9 mouse cellular contexts compared by ENCODE assay signal in the genomic region with DNA sequence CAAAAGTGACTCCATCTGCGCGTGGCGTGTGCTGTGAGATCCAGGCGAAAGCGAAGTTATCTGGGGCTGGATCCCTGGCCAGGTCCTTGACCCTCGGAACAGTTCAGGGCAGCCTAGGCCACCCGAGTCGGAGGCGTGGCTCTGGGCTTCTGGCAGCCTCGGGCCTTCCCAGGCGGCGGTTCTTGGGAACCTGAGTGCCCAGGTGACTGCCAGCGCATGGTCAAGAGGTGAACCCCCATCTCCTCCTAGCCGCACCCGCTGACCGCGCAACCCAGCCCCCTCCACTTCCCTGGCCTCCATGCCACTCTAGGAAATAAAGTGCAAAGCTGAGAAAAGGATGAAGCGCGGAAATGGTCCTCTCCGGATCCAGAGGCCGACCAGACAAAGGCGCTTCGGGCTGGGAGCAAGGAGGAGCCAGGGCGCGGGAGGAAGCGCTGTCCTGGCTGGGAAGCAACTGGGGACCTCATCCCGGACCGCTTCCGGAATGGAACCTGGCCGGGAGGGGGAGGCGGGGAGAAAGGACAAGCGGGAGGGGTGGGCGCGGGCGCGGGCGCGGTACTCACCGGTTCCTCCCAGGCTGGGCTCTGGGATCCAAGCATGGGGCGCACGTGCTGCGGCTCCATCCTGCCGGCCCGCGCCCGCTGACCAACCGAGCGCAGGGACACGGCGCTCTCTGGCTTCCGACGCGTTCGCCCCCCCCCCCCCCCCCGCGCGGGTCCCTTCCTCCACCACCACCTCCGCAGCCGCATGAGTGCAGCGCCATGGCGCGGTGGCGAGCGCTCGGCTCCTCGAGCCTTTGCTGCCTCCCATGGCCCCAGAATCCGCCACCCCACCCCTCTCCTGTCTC. TPM values are rescaled to one million over a fixed set of nuclear protein-coding genes. Genes with fewer than 3 reads are reported as not detected.
DNase-seq lines count a peak whose midpoint lies in the region; ATAC-seq and TF ChIP-seq lines count a peak whose summit lies in the region.
"Not testable (repeated sequence)": the region's sequence is repeated elsewhere in the genome, so short reads cannot be mapped to it uniquely, and the experiment has no call there.
"Had no signal": no experiment of that assay in that cellular context is flagged by ENCODE, and none has a peak within 500 bp of the region (broad histone marks: within the 10 kb centered on the region; RNA-seq: fewer than 3 reads in every experiment).

No protein-coding gene starts in this region.

- not testable (repeated sequence) for TF ChIP-seq EP300 in ES-Bruce4 (IDR thresholded peaks at IDR 0.05; ENCODE audit: insufficient read depth, low read depth, low read length)

- not testable (repeated sequence) for H3K36me3 ChIP-seq in ES-Bruce4 (ENCODE audit: control insufficient read depth, insufficient read depth, low read length, poor library complexity, severe bottlenecking); hindbrain, embryonic 10.5 days; lung, embryonic 15.5 days; neural tube, embryonic 14.5 days (ENCODE audit: control insufficient read depth, insufficient read depth, low read length)

- not testable (repeated sequence) for H3K9me3 ChIP-seq in ES-Bruce4 (replicated peaks; ENCODE audit: control insufficient read depth, insufficient read depth, low read length, poor library complexity, severe bottlenecking); hindbrain, embryonic 10.5 days; lung, embryonic 15.5 days; neural tube, embryonic 14.5 days (ENCODE audit: control insufficient read depth, low read length)

- H3K27ac ChIP-seq in ES-Bruce4 (ENCODE audit: insufficient read depth, low read length); layer of hippocampus, adult 2 months; neural tube, embryonic 14.5 days (ENCODE audit: low read depth, low read length): not testable (repeated sequence)
- peak overlapping the region; percentile 82 for H3K27ac ChIP-seq in hindbrain, embryonic 10.5 days
- H3K27ac ChIP-seq in lung, embryonic 15.5 days, result 0 out of 2 replicates have a peak overlapping the region, but pooled peaks have one; percentile 19

- TF ChIP-seq CTCF in ES-Bruce4 (IDR thresholded peaks at IDR 0.05; ENCODE audit: low read depth, low read length); layer of hippocampus, adult 2 months (conservative IDR thresholded peaks at IDR 0.05): not testable (repeated sequence)

- not testable (repeated sequence) for H3K27me3 ChIP-seq in ES-Bruce4 (ENCODE audit: control insufficient read depth, insufficient read depth, low read length, poor library complexity, severe bottlenecking); hindbrain, embryonic 10.5 days (ENCODE audit: insufficient read depth, poor library complexity, severe bottlenecking); lung, embryonic 15.5 days; neural tube, embryonic 14.5 days (ENCODE audit: control insufficient read depth, insufficient read depth, low read length)

- under 1% methylated on average over 41 of the region's 67 CpGs for WGBS in hindbrain, embryonic 10.5 days
- 0% methylated on average over 21 of the region's 67 CpGs for WGBS in lung, embryonic 15.5 days
- 0% methylated on average over 16 of the region's 67 CpGs for WGBS in neural tube, embryonic 14.5 days

- TF ChIP-seq POLR2A in ES-Bruce4 (IDR thresholded peaks at IDR 0.05; ENCODE audit: insufficient read depth, low read length), result not testable (repeated sequence)

- peak overlapping the region; percentile 71 for H3K4me3 ChIP-seq in ES-Bruce4 (ENCODE audit: low read depth, low read length)
- peak overlapping the region; percentile 53 for H3K4me3 ChIP-seq in hindbrain, embryonic 10.5 days
- peak overlapping the region; percentile 38 for H3K4me3 ChIP-seq in layer of hippocampus, adult 2 months
- peak overlapping the region; percentile 42 for H3K4me3 ChIP-seq in lung, embryonic 15.5 days
- H3K4me3 ChIP-seq in neural tube, embryonic 14.5 days (ENCODE audit: low read depth, low read length), result peak overlapping the region; percentile 36

- not testable (repeated sequence) for ATAC-seq in lung, embryonic 15.5 days (ENCODE audit: borderline replicate concordance, extremely low read depth, low FRiP score, low TSS enrichment); neural tube, embryonic 14.5 days (ENCODE audit: low read depth)

- H3K9ac ChIP-seq in ES-Bruce4 (ENCODE audit: low read depth, poor library complexity, severe bottlenecking); lung, embryonic 15.5 days: not testable (repeated sequence)
- H3K9ac ChIP-seq in neural tube, embryonic 14.5 days (replicated peaks; ENCODE audit: low read depth, low read length), result peak overlapping the region; percentile 39; the same call in 1 of the 2 replicates

- H3K4me2 ChIP-seq in lung, embryonic 15.5 days, result peak overlapping the region; percentile 57
- peak overlapping the region; percentile 30; the same call in 1 of the 2 replicates for H3K4me2 ChIP-seq in neural tube, embryonic 14.5 days (ENCODE audit: low read depth, low read length)

- H3K4me1 ChIP-seq in ES-Bruce4 (ENCODE audit: control insufficient read depth, insufficient read depth, low read length); hindbrain, embryonic 10.5 days (replicated peaks); lung, embryonic 15.5 days; neural tube, embryonic 14.5 days (ENCODE audit: control insufficient read depth, insufficient read depth, low read length): not testable (repeated sequence)

- peak; percentile 3 for DNase-seq in embryo, embryonic 10 days (ENCODE audit: low spot score)
- peak; percentile 0 for DNase-seq in gastrocnemius, adult 18-20 months (ENCODE audit: low spot score)
- peak; percentile 11 for DNase-seq in hindbrain, embryonic 10.5 days (ENCODE audit: low spot score)
- DNase-seq in layer of hippocampus, adult 2 months (ENCODE audit: low spot score in 2 of 2), result not testable (repeated sequence)
- DNase-seq in thymus, postnatal 0 days (ENCODE audit: low spot score), result peak; percentile 2

RNA-seq across cellular contexts. Expression of gene Gm3636, which starts 14.5 kb away (rescaled TPM):
- polyA plus RNA-seq in ES-Bruce4 (2011; ENCODE audit: insufficient read depth, insufficient read length, low read depth, missing spikeins), result 4.4 and 4.9 TPM in 2 replicates
- total RNA-seq in gastrocnemius, adult 18-20 months (2021), result 1 to 10 TPM in 1 of 2 experiments, under 1 TPM in 1; 0.82 to 1.0 TPM
- polyA plus RNA-seq in hindbrain, embryonic 10.5 days (2016; fragmentation: Nextera tagmentation; extraction: Ambion mirVana), result 5.5 and 6.1 TPM in 2 replicates
- 1 to 10 TPM; 3.6 to 3.7 TPM for total RNA-seq in layer of hippocampus, adult 2 months (2021)
- 2.9 and 3.0 TPM in 2 replicates for polyA plus RNA-seq in lung, embryonic 15.5 days (2015; fragmentation: Nextera tagmentation; extraction: Ambion mirVana)
- 17.7 and 19.6 TPM in 2 replicates for polyA plus RNA-seq in neural tube, embryonic 14.5 days (2014; fragmentation: Nextera tagmentation; extraction: Ambion mirVana)
- polyA plus RNA-seq in thymus, postnatal 0 days (2015; fragmentation: Nextera tagmentation; extraction: Ambion mirVana), result 1.4 TPM in 2 replicates

RNA-seq across cellular contexts. Expression of gene Gm8362, which starts 17.6 kb away (rescaled TPM):
- not detected in 2 replicates for polyA plus RNA-seq in ES-Bruce4 (2011; ENCODE audit: insufficient read depth, insufficient read length, low read depth, missing spikeins)
- total RNA-seq in gastrocnemius, adult 18-20 months (2021), result not detected
- polyA plus RNA-seq in hindbrain, embryonic 10.5 days (2016; fragmentation: Nextera tagmentation; extraction: Ambion mirVana), result not detected in 2 replicates
- total RNA-seq in layer of hippocampus, adult 2 months (2021), result not detected
- polyA plus RNA-seq in lung, embryonic 15.5 days (2015; fragmentation: Nextera tagmentation; extraction: Ambion mirVana), result not detected in 2 replicates
- polyA plus RNA-seq in neural tube, embryonic 14.5 days (2014; fragmentation: Nextera tagmentation; extraction: Ambion mirVana), result not detected in 2 replicates
- not detected in 2 replicates for polyA plus RNA-seq in thymus, postnatal 0 days (2015; fragmentation: Nextera tagmentation; extraction: Ambion mirVana)
- polyA plus RNA-seq: liver, embryonic 16.5 days had no signal

RNA-seq across cellular contexts. Expression of gene Gm8050, which starts 36.6 kb away (rescaled TPM):
- polyA plus RNA-seq in ES-Bruce4 (2011; ENCODE audit: insufficient read depth, insufficient read length, low read depth, missing spikeins), result not detected in 2 replicates
- total RNA-seq in gastrocnemius, adult 18-20 months (2021), result not detected
- polyA plus RNA-seq in hindbrain, embryonic 10.5 days (2016; fragmentation: Nextera tagmentation; extraction: Ambion mirVana), result not detected in 2 replicates
- under 1 TPM in 1 of 2 experiments, not detected in 1; 0.29 TPM for total RNA-seq in layer of hippocampus, adult 2 months (2021)
- not detected in 2 replicates for polyA plus RNA-seq in lung, embryonic 15.5 days (2015; fragmentation: Nextera tagmentation; extraction: Ambion mirVana)
- polyA plus RNA-seq in neural tube, embryonic 14.5 days (2014; fragmentation: Nextera tagmentation; extraction: Ambion mirVana), result not detected in 2 replicates
- not detected in 2 replicates for polyA plus RNA-seq in thymus, postnatal 0 days (2015; fragmentation: Nextera tagmentation; extraction: Ambion mirVana)
- polyA plus RNA-seq: liver, embryonic 16.5 days had no signal
